Mouse (Mus musculus) midbrain, embryonic 11.5 days (tissue): ENCODE results near the gene Bdkrb1. TPM values are rescaled to one million over a fixed set of nuclear protein-coding genes. Genes with fewer than 3 reads are reported as not detected.

Experiments used
- ATAC-seq: fragments of 200-750 bp; cut with Nextera tagmentation; 2 replicates; pipeline ENCODE4 v1.8.0; 2017; ENCODE audit warnings: moderate TSS enrichment, moderate library complexity; ENCODE audit not compliant: low FRiP score
- DNase-seq: peaks from one replicate; pipeline ENCODE4 v3.0.0; 2015; ENCODE audit warnings: low spot score; ENCODE audit errors: missing footprints
- H3K27ac ChIP-seq: fragments of 300-500 bp; sonication (generic); 2 replicates; pipeline ENCODE4 v1.5.1; 2014; ENCODE audit warnings: low read depth, low read length
- H3K27me3 ChIP-seq: fragments of 300-500 bp; sonication (generic); 2 replicates; pipeline ENCODE4 v1.6.1; 2014; ENCODE audit warnings: mild to moderate bottlenecking, low read length, moderate library complexity, mixed read lengths; ENCODE audit not compliant: control insufficient read depth, insufficient read depth
- H3K36me3 ChIP-seq: fragments of 300-500 bp; sonication (generic); 2 replicates; pipeline ENCODE4 v1.6.1; 2014; ENCODE audit warnings: mild to moderate bottlenecking, low read length, moderate library complexity, mixed read lengths; ENCODE audit not compliant: control insufficient read depth, insufficient read depth
- H3K4me1 ChIP-seq: fragments of 300-500 bp; sonication (generic); 2 replicates; pipeline ENCODE4 v1.6.1; 2014; ENCODE audit warnings: low read length; ENCODE audit not compliant: control insufficient read depth, insufficient read depth
- H3K4me2 ChIP-seq: fragments of 300-500 bp; sonication (generic); 2 replicates; pipeline ENCODE4 v1.6.1; 2014; ENCODE audit warnings: mild to moderate bottlenecking, moderate library complexity
- H3K4me3 ChIP-seq: fragments of 300-500 bp; sonication (generic); 2 replicates; pipeline ENCODE4 v1.5.1; 2014; ENCODE audit warnings: low read depth, low read length
- H3K9ac ChIP-seq: fragments of 300-500 bp; sonication (generic); 2 replicates; pipeline ENCODE4 v1.6.1; 2014; ENCODE audit warnings: low read length
- H3K9me3 ChIP-seq: fragments of 300-500 bp; sonication (generic); 2 replicates; pipeline ENCODE4 v1.6.1; 2016; ENCODE audit warnings: low read length; ENCODE audit not compliant: control insufficient read depth
- WGBS: fragments of 180-500 bp; shearing (Covaris S2); extraction: QIAGEN DNeasy Blood & Tissue Kit; methylation state at CpG from one replicate; pipeline ENCODE4 v1.1.7; 2014; 5-methylcytosine and 5-hydroxymethylcytosine counted together
- polyA plus RNA-seq: library from polyadenylated mRNA; unstranded; fragments of >200 nt; fragmentation: Nextera tagmentation; extraction: Ambion mirVana; gene quantifications from 2 replicates; pipeline ENCODE4 v1.2.1, GENCODE M21; 2014

Gene Bdkrb1
- polyA plus RNA-seq, 1 experiment from 2014 or later, result not detected

DNA sequence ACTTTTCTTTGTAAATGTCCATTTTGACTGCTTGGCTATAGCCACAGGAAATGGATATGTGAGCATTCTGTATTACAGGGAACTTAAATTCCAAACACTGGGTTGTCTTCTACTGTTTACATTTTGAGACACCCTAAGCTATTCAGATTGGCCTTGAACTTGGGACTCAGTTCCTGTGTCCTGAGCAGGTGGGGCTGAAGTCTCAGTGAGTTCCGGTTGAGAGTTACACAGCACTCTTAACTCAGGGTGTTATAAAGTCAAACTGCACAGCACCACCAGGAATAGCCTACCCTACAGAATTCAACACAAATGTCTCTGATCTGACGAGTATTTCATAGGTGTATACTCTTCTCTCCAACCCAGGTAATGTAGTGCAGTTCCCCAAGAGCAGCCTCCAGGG lies 8.2 kb downstream of the Bdkrb1 start:
- 91% methylated on average over 2 of the region's 2 CpGs for WGBS
- Histone ChIP-seq H3K4me2 (no peak overlapping the region), H3K4me1 (peaks cover under 1% of the 10 kb centered on the region), H3K4me3 (no peak overlapping the region), H3K36me3 (no peaks in the 10 kb centered on the region), H3K27me3 (peaks cover 13% of the 10 kb centered on the region), H3K9ac (no peak overlapping the region), H3K9me3 (no peaks in the 10 kb centered on the region), H3K27ac (no peak overlapping the region)
- ATAC-seq, result no peak
- no peak for DNase-seq

DNA sequence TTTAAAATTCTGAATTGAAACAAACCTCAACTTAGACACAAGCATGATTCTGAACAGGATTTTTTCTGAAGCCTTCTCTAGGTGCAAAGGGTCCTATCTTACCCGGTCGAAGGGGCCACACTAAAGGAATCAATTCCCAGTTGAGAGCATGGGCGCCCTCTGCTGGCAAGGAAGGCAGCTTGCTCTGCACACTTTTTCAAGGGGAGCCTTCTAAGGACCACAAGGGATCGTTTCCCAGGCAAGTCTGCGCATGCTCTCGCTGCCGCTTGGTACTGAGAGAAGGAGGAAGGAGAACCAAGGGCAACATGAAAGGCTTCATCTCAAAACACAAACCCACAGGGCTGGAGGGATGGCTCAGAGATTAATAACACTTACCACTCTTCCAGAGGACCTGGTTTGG lies 8.9 kb downstream of the Bdkrb1 start:
- ATAC-seq, result peak; percentile 61

DNA sequence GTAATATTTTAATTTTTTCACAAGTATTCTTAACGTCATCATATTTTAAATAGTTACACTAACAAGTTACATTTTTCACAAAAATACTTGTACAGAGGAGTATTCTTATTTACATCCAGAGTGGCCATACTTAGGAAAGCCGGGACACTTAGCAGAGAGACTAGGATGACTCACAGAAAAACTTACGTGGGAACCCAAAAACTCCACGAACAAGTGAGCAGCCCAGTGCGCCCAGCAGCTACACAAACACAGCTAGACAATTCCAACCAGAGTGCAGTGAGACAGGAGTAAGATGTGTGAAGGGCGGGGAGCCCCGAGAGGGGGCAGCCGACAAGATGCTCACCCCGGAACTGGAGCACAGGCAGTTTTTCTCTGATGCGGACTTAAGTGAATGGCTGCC lies 10.7 kb downstream of the Bdkrb1 start:
- no peak for ATAC-seq

More for the DNA sequence above, 8.9 kb downstream of the Bdkrb1 start:
- H3K4me3 ChIP-seq, result no peak overlapping the region
- 17% methylated on average over 7 of the region's 7 CpGs for WGBS
- peaks cover 7% of the 10 kb centered on the region for H3K27me3 ChIP-seq
- DNase-seq, result peak; percentile 96
- H3K9me3 ChIP-seq, result no peaks in the 10 kb centered on the region
- no peaks in the 10 kb centered on the region for H3K4me1 ChIP-seq
- H3K9ac ChIP-seq, result no peak overlapping the region
- no peak overlapping the region for H3K4me2 ChIP-seq
- no peak overlapping the region for H3K27ac ChIP-seq
- H3K36me3 ChIP-seq, result no peaks in the 10 kb centered on the region

DNA sequence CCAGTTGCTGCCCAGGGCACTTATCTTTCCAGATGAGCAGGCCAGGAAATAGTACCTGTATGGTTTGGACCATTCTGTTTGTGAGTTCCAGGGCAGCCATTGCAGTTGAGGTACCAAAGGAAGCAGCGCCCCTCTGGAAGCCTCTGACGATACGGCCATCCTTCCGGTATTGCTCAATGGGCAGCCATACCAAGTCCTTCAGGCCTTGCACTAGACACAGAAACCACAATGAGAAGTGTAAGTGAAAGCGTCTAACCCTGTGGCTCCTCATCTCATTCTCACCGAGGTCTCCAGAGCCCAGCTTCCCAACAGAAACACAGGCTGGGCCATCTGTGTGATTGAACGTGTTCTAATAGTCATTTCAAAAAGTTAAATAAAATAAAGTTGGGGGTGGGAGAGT lies 19.2 kb downstream of the Bdkrb1 start:
- Histone ChIP-seq H3K4me3 (no peak overlapping the region), H3K36me3 (peaks cover 10% of the 10 kb centered on the region; the same call in 1 of the 2 replicates), H3K4me1 (no peaks in the 10 kb centered on the region), H3K27me3 (no peaks in the 10 kb centered on the region), H3K4me2 (no peak overlapping the region), H3K9me3 (no peaks in the 10 kb centered on the region), H3K27ac (no peak overlapping the region), H3K9ac (no peak overlapping the region)
- DNase-seq, result no peak
- no peak for ATAC-seq
- 96% methylated on average over 7 of the region's 7 CpGs for WGBS

More for the DNA sequence above, 10.7 kb downstream of the Bdkrb1 start:
- no peaks in the 10 kb centered on the region for H3K4me1 ChIP-seq
- no peak overlapping the region for H3K4me2 ChIP-seq
- no peaks in the 10 kb centered on the region for H3K36me3 ChIP-seq
- no peak for DNase-seq
- H3K27ac ChIP-seq, result no peak overlapping the region
- H3K27me3 ChIP-seq, result no peaks in the 10 kb centered on the region
- H3K9ac ChIP-seq, result no peak overlapping the region
- no peak overlapping the region for H3K4me3 ChIP-seq
- H3K9me3 ChIP-seq, result no peaks in the 10 kb centered on the region
- WGBS, result 93% methylated on average over 10 of the region's 10 CpGs

DNA sequence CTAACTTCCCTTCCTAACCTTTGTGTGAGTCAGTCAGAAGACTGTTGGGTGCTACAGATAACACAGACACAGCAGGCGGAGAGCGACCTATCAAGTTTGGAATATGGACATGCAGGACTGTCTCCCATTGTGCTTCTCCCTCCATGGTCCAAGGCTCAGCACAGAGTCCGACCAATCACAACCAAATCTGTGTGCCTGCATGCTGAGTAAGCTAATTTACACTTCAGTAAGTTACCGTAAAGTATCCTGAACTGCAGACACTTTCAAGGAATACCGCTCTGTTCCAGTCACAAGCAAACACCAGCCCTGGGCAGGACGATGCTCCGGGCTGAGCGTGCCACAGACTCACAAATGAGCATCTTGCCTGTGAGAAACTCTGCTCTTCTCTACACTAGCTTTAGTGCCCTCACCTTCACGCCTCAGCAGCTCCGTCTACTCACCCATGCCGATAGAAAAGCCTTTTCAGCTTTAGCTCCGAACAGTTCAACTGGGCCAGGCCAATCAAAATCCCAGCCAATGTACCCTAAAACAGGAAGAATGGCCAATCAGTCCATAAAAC lies 20.2 kb downstream of the Bdkrb1 start:
- Histone ChIP-seq H3K4me3 (no peak overlapping the region), H3K36me3 (peaks cover 10% of the 10 kb centered on the region; the same call in 1 of the 2 replicates), H3K27me3 (no peaks in the 10 kb centered on the region), H3K9me3 (no peaks in the 10 kb centered on the region), H3K27ac (no peak overlapping the region), H3K9ac (no peak overlapping the region), H3K4me1 (no peaks in the 10 kb centered on the region), H3K4me2 (no peak overlapping the region)
- ATAC-seq, result no peak
- no peak for DNase-seq
- WGBS, result 55% methylated on average over 12 of the region's 12 CpGs

DNA sequence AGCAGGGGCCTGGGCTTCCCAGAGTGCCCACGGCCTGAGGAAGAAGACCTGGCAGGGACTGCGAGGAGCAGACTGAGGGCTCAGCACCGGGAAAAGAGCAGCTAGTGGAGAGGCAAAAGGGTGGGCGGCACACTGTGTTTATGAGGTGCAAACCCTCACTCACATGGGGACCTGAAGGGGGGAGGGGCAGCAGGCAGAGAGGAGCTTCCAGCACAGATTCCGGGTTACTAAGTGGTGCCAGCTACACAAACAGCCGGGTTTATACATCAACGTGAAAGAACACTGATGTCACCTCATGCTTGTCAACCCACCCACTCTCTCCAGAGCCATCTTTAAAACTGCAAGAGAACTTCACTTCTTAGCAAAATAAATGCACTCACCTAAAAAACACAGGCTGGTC lies 22.9 kb downstream of the Bdkrb1 start:
- Histone ChIP-seq H3K36me3 (peaks cover 6% of the 10 kb centered on the region; the same call in 1 of the 2 replicates), H3K4me2 (no peak overlapping the region), H3K27me3 (no peaks in the 10 kb centered on the region), H3K4me3 (no peak overlapping the region), H3K27ac (no peak overlapping the region), H3K4me1 (no peaks in the 10 kb centered on the region), H3K9ac (no peak overlapping the region), H3K9me3 (no peaks in the 10 kb centered on the region)
- DNase-seq, result no peak
- ATAC-seq, result no peak
- WGBS, result 80% methylated on average over 7 of the region's 7 CpGs

DNA sequence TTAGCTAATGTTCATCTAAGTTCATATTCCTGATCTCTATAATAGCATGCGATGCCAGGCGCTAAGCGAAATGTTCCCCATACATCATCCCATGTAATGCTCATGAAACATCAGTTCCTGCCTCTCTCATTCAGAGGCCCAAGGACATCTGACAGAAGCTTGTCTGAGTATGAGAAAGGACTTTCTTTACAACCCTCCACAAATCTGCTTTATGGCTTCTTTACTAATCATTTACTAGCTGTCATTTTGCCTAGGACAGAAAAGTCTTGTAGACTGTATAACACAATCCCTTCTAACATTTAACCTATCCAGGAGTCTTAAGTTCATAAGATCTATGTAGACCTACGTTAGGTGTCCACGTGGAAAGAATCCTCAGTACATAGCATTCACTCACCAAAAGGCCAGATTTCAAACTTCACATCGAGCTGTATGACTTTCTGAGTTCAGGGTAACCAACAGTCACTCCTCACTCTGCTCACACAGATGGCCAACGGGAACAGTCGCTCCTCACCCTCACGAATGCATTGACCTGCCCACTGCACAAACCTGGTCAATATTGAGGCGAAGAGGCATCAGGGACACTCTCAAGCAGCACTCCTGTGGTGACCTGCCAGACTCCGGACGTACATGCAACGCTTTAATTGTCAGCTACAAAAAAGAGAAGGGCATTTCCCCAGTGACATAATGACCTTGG lies 31.6 kb downstream of the Bdkrb1 start:
- Histone ChIP-seq H3K4me1 (no peaks in the 10 kb centered on the region), H3K27ac (no peak overlapping the region), H3K4me2 (no peak overlapping the region), H3K36me3 (peaks cover 11% of the 10 kb centered on the region; the same call in 1 of the 2 replicates), H3K9me3 (no peaks in the 10 kb centered on the region), H3K4me3 (no peak overlapping the region), H3K27me3 (no peaks in the 10 kb centered on the region), H3K9ac (no peak overlapping the region)
- DNase-seq, result no peak
- WGBS, result 94% methylated on average over 13 of the region's 13 CpGs
- no peak for ATAC-seq

DNA sequence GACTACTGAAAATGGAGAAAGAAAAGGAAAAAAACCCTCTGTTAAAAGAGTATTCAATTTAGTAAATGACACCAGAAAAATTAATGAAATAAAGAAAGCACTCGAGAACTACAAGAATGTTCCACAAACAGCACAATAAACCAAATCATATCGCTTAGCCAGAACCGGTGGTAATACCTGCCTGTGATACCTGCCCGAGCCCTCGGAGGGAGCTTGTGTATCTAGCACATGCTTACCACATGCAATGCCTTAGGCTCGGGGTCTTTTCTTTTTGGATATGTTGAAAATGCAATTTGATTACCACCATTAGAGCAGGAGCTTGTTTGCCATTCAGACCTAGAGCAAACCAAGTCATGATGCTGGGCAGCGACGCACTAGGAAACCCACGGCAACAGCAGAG lies 33.7 kb downstream of the Bdkrb1 start:
- no peaks in the 10 kb centered on the region for H3K4me1 ChIP-seq
- H3K4me3 ChIP-seq, result no peak overlapping the region
- H3K27me3 ChIP-seq, result no peaks in the 10 kb centered on the region
- DNase-seq (no peak), ATAC-seq (no peak)
- H3K27ac ChIP-seq, result no peak overlapping the region
- H3K9me3 ChIP-seq, result no peaks in the 10 kb centered on the region
- no peak overlapping the region for H3K4me2 ChIP-seq
- WGBS, result 91% methylated on average over 9 of the region's 9 CpGs
- H3K36me3 ChIP-seq, result peaks cover 15% of the 10 kb centered on the region; the same call in 1 of the 2 replicates
- H3K9ac ChIP-seq, result no peak overlapping the region

DNA sequence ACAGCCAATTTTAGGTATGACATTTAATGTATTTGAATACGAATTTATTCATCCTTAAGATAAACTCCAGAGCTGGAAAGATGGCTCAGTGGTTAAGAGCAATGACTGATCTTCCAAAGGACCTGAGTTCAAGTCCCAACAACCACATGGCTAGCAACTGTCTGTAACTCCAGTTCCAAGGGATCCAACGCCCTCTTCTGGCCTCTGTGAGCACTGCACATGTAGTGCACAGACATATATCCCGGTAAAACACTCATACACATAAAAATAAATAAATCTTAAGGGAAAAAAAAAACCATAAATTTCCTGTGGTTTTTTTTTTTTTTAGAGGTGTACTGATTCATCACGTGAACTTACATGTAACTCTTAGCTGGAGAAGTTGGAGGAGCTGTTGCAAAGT lies 34.7 kb downstream of the Bdkrb1 start:
- ATAC-seq, result no peak
- DNase-seq, result no peak

More for the DNA sequence above, 34.7 kb downstream of the Bdkrb1 start:
- Histone ChIP-seq H3K9me3 (no peaks in the 10 kb centered on the region), H3K9ac (no peak overlapping the region), H3K27ac (no peak overlapping the region), H3K4me3 (no peak overlapping the region), H3K27me3 (no peaks in the 10 kb centered on the region), H3K36me3 (peaks cover 15% of the 10 kb centered on the region; the same call in 1 of the 2 replicates), H3K4me1 (no peaks in the 10 kb centered on the region), H3K4me2 (no peak overlapping the region)
- 81% methylated on average over 4 of the region's 4 CpGs for WGBS
